Mouse (Mus musculus) frontal cortex, postnatal 36 days (tissue): ENCODE measurements around the gene Zfp652.
A peak's percentile ranks its signal among the peaks of the same experiment; 100 is the strongest.
"Not testable (repeated sequence)": the region's sequence is repeated elsewhere in the genome, so short reads cannot be mapped to it uniquely, and the experiment has no call there.

Experiments
- DNase-seq, 2 experiments: peaks; one replicate each; pipeline ENCODE4 v3.0.0; 2022; ENCODE audit warnings: low spot score in 2 of 2

The Zfp652 gene

DNA sequence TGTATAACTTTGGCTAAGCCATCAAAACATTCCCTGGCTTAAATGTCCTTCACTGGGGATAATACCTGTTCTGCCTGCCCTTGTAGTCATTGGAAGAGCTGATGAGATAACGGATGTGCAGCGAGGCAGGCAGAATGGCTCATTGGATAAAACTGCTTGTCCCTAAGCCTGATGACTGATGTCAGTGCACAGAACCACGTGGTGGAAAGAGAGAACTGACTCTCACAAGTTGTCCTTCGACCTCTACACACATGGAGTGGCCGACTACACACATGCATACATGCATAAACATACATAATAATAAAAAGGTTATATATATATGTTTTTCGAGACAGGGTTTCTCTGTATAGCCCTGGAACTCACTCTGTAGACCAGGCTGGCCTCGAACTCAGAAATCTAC lies 2.0 kb upstream of the Zfp652 start:
- no peak for DNase-seq

DNA sequence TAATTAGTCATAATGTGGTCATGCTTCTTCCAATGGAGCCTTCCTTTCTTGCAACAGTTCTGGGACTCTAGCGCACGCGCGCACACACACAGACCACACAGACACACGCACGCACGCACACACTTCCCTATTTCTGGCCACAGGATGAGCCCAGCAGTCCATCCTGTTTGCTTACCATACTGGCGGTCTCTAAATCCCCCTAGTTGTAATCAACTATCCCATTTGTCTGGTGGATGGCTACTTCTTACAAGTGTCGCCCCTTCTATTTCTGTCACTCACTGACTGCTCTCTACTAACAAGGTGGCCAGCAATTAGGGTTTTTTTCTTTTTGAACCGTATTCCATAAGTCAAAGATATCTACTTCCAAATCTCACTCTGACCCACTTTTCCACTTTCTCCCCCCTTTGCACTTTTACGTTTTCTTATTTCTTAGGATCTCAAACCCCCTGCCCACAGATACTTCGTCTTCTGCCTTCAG lies 349 bp upstream of the Zfp652 start:
- DNase-seq = peak; percentile 15 to 33

DNA sequence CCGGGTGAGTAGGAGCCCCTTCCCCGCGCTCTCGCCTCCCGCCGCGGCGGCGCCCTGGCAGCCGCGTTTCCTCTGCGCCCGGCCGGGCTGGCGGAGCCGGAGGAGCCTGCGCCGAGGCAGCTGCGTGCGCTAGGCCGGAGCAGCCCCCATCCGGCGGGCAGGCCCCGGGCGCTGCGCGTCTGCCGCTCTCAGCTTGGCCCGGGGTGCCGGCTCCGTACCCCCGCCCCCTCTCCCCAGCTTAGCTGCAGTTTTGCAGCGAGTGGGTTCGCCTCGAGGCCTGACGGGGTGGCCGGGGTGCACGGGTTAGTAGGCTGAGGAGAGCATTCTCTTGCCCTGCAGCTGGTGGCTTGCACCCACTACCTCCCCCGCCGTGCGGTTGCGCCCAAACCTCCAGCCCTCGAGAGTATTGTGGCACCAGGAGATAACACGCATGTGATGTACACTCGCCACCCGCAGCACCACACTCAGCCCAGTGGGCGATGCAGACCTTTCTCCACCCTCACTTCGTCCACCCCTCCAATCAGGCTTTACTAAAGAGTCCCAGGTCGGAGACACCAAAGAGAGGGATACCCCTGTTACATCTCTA lies 845 bp downstream of the Zfp652 start:
- peak; percentile 53 to 61 for DNase-seq

DNA sequence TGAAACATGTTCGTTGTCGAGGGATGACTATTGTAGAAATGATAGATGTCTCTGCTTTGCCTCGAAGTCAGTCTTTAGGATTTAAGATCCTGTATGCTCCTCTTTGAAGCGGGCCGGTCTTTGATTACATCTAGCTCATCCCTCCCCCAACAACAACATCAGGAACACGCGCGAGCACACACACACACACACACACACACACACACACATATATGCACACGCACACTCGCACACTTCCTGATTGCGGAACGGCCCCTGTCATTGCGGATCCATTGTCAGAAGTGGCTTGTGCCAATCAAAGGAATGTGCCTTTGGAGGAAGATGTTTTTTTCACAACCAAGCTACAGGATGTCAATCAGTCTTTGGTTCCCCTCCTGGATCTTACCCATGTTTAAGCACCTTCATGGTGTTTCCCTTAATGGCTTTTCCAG lies 1.4 kb downstream of the Zfp652 start:
- no peak for DNase-seq

DNA sequence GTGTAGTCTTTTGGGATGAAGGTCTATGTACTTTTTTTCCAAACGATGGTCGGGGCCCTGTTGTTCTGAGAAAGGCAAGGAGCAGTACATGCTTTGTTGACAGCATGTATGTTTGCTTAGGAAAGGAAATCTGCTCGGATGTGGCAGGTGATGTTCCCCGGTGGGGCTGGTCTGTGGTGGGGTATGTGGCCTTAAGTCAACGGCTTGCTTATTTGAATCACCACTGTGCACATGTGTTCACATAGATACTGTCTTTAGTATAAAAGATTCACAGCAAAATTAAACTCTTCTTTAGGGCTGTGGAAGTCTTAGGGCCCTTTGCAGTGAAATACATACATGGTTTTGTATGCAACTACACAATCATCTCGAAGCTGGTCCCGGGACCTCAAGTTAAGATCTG lies 1.9 kb downstream of the Zfp652 start:
- DNase-seq = no peak

DNA sequence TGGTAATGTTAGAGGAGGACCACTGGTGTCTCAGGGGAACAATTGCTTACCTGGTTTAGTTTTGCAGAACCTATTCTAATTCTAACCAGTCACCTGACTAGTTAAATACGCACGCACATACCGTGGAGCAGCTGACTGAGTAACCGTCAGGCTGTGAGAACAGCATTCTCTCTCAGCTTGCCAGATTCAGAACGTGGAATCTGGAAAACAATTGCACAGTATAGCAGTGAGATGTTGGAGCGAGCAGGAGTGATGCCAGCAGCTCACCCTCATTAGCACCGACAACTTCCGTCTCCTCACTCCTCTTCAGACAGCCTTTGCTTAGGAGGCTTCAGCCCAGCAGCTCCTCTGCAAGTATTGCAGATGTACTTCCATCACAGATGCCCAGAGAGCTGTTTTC lies 3.7 kb downstream of the Zfp652 start:
- peak in 1 of 2 experiments; percentile 14 for DNase-seq

DNA sequence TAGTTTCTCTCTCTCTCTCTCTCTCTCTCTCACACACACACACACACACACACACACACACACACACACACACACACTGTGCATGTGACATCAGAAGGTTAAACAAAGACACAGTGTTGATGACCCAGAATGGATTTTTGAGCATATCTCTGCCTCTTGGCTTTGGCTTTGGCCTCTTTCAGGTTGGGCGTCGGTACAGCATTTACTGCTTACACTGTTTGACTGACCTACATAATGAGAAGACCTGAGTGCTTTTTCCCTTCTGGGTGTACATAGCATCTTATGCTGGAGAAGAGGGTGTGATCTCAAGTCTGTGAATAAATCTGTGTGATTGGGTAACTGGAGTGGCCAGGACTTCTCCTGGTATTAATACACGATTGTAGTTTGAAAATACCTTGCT lies 6.9 kb downstream of the Zfp652 start:
- no peak for DNase-seq

DNA sequence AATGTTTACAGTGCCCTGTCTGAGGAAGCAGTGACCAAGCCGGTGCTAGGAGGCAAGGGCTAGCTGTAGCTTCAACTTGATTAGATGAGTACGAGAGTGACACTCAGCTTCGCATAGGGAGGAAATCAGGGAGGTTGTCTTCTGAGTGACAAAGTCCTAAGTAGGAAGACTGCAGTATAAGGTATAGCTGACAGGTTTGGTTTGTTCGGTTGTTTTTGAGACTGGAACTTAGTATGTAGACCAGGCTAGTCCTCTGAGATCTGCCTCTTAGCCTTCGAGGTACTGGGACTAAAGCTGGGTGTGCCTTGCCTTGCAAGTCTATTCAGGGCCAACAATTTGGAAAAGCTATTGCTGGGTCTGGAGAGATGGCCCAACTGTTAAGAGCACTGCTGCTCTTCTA lies 10.8 kb downstream of the Zfp652 start, which contains the start of gene B130006D01Rik:
B130006D01Rik (plus strand) TSS at position 301 of the 400 bp plus-strand sequence.
- no peak for DNase-seq

DNA sequence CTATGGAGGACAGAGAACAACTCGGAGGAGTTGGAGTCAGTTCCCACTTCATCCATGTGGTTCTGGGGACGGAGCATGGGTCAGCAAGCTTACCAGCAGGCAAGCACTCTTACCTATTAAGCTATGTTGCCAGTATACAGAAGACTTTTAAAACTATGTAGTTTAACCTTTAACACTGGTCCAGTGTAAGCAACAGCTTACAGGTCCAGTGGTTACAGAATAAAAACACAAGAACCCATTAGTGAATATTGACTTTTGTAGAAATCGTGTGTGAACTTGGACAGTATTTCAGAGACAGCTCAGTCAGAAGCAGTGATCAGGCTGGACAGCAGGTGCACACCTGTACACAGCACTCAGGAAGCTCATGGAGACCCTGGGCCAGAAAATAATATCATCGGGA lies 12.0 kb downstream of the Zfp652 start:
- no peak for DNase-seq

DNA sequence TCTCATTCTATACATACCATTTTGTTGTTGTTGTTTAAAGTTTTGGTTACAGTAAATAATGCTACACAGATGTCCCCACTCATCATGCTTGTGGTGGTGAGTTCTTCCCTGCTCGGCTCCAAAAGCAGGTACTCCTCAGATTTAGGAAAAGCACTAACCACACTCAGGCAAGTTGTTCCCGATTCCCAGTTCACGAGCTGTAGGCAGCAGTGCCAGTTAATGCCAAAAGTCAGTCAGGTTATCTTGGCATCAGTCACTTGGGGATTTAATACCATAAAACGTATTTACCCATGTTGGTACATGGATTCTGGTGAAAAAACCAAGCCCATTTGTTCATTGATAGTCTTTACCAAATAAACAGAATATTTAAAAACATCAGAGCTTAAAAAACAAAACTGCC lies 13.7 kb downstream of the Zfp652 start:
- DNase-seq = no peak

DNA sequence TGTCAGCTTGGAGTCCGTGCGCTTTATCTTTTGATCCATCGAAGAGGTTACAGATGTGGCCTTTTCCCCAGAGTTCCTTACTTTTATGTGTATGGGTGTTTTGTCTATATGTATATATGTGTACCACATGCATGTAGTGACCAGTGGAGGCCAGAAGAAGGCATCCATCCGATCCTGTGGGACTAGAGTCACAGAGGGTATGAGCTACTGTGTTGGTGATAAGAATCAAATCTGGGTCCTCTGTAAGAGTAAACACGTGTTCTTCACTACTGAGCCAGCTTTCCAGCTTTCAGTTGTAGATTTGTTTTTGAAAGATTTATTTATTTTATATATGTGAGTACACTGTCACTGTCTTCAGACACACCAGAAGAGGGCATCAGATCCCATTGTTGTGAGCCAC lies 15.5 kb downstream of the Zfp652 start:
- DNase-seq = no peak

DNA sequence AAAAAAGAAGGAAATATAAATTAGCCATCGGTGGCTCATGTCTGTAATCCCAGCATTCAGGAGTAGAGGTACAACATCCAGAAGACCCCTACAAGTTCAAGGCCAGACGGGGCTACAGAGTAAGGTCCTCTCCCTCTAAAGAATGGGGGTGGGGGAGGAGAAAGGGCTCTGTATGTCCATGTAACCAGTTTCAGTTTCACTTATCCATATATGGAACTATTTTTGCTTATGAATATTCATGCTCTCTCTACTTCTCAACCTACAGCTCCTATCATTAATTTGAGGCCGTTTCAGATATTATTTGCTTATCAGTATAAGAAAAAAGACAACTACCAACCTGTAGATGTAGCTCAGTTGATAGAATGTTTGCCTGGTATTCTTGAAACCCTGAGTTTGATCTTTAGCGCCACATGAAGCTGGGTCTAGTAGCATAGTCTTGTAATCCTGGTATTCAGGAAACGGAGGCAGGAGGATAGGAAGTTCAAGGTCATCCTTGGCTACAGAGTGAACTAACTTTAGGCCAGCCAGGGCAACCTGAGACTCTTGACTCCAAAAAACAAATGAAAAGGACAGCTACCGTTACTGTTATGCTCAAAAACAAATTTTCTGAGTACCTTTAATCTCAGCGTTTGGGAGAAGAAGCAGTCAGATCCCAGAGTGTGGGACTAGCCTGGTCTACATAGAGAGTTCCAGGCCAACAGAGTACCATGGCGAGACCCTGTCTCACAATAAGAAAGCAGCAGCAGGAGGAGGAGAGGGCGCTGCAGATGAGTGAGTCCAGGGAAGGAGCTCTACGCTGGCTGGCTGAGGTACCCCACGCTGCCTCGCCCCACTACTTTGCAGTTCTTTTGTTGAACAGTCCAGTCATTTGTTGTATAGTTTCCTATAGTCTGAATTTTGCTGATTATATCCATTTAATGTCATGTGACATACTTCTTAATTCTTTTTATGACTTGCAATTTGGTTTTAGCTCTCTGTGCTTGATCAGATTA lies 16.7 kb downstream of the Zfp652 start:
- no peak for DNase-seq

DNA sequence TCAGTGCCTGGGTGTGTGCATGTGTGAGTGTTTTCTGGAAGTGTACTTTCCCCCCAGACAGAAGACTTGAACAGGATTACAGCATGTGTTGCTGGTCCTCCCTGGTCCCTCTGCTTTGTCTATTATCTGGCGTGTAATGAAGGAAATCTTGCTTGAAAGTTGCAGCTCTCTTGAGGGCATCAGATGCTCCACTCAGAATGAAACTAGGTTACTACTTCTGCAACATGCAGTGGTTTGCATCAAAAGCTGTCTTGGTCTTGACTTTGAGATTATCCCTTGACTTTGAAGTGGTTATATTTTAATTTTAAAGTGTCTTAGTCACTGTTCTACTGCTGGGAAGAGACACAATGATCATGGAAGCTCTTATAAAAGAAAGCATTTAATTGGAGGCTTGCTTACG lies 22.0 kb downstream of the Zfp652 start:
- no peak for DNase-seq

DNA sequence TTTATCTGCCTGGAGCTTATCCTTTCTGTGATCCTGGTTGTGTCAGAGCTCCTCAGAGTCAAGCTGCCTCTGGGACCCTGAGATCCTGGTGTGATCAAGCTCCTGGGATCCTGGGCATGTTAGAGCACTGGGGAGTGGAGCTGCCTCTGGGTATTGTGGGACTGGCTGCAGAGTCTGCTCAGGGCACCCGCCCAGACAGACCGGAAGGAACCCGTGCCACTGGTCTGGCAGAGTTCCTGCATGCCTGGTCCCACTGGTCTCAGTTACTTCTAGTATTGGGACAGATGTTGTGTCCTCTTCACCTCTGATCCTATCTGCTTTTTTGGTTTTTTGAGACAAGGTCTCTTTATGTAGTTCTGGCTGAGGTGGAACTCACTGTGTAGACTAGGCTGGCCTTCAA lies 25.3 kb downstream of the Zfp652 start:
- no peak for DNase-seq

DNA sequence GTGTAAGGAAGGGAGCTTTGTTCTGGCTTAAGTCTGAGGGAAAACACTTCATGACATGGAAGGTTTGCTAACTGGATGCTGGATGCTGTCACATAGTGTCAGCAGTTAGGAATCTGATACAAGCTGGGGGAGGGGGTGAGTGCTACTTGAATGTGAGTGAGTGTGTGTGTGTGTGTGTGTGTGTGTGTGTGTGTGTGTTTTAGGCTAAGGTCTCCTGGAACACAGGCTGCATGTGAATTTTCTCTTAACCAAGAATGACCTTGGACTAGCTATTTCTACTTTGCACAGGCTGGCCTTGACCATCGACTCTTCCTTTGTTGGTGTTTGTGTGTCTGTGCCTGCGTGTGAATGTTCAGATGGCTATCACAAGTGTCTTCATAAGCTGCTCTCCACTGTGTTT lies 32.0 kb downstream of the Zfp652 start:
- no peak for DNase-seq

DNA sequence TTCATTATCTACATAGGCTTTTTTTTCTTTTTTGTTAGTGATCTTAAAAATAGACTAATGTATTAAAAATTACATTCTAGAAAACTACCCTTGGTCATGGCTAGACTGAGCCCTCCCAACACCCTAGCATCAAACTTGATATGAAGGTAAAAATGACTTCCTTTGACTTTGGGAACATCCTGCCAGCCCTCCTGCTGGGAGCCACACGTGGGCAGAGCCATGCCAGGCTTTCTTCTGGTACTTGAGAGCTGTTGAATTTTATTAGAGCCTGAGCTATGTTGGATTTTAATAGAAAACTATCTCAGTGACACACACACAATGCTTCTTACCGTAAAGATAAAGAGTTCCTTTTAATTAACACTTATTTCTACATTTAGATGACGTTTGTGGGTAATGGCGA lies 34.3 kb downstream of the Zfp652 start:
- DNase-seq = no peak

DNA sequence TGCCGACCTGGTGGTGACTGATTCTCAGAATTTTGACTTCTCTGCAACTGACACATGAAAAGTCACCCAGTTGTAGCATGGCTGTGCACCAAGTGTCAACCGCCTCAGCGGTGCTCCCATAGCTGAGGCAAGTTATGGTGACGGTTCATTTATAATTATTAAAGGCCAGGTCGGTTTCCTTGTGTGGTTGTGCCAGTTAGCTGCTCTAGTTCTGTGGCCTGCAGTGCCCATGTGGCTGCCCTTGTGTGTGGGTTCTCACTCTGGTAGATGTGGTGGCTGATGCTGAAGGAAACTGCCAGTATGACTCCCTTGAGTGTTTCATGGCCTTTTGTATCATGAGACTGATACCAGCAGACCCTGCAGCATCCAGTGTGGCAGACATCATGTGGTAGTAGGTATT lies 35.9 kb downstream of the Zfp652 start:
- DNase-seq = no peak

DNA sequence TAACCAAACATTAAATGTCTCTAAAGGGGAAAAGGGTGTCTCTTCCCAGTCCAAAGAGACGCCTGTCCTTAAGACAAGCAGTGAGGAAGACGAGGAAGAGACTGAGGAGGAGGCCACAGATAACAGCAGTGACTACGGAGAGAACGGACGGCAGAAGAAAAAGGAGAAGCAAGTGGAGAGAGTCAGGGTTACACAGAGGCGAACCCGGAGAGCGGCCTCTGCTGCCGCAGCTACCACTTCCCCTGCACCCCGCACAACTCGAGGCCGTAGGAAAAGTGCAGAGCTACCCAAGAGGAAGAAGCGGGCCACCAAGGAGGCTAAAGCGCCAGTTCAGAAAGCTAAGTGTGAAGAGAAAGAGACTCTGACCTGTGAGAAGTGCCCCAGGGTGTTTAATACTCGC lies 37.1 kb downstream of the Zfp652 start:
- DNase-seq = no peak

DNA sequence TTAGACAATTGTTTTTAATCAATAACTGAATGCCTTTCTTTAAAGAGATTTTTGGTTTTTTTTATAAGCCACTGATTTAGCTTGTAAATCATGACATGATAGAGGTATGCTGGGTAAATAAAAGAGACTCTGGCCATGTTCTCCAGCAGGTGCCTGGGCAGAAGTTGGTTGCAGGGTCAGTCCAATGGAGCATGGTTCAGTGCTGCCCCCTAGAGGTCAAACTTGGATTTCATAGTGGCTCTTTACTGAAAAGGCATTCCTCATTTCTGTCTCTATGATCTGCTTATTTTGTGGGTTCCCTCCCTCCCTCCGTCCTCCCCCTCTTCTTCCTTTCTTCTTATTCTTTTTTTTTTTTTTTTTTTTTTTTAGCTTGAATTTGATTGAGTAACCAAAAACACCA lies 38.5 kb downstream of the Zfp652 start:
- peak; percentile 58 to 84 for DNase-seq

DNA sequence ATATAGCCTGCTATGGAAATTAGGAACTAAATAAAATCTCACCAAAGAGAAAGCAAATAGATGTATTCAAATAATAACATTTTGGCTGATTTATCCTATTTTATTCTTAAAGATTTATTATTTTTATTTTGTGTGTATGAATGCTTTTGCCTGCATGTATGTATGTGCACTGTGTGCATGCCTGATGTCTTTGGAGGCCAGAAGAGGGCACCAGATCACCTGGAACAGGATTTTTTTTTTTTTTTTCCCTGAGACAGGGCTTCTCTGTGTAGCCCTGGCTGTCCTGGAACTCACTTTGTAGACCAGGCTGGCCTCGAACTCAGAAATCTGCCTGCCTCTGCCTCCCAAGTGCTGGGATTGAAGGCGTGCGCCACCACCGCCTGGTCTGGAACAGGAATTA lies 42.7 kb downstream of the Zfp652 start:
- DNase-seq = not testable (repeated sequence)

DNA sequence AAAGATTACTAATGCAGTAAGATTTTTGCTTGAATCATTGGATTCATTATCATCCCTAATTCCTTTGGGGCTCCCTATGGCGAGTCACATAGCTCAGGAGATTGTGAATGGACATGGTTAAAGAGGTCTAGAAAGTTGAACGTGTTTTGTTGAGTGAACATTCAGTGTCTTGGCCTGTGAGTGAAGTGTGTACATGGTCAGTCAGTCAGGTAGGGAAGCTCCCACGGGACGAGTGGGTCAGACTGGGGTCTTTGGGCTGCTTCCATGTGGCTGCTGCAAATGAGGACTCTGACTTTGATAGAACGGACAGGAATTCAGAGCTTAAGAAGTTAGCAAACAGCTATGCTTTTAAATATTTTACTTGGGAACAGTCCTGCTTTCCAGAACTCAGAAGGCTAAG lies 48.0 kb downstream of the Zfp652 start:
- DNase-seq = no peak

DNA sequence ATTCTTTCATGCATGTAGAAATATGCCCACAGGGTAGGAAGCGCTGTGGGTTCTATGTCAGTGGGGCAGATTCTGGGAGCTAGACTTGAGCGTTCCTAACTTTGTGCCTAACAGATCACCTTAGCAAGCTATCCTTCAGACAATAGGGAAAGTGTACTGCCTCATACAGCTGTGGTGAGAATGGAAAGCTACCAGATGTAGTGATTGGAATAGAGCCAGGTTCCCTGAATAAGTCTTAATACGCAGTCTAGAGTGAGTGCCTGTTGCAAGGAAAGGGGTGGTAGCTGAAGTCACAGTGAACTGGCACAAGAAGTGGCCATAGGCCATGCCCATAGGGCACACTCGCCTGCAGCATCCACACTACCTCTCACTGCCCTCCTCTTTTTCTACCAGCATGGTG lies 50.5 kb downstream of the Zfp652 start:
- no peak for DNase-seq

DNA sequence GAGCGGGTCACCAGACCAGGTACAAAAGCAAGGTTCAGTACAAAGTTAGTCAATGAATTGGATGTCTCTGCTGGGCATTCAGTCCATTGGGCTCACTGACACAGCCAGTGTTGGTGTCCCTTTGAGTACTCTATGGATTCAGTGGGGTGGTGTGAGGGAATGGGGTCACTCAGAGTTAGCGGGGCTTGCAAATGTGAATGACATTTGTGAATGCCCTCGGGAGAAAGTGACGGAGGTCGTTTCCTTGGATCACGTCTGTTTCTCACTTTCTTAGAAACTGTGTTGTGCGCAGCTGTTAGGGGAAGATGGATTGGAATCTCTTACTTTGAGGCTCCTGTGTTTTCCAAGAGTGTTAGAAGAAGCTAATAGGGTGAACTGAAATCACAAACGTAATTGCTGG lies 52.3 kb downstream of the Zfp652 start:
- no peak for DNase-seq
